Mouse (Mus musculus): ENCODE data around the gene Dixdc1. TPM values are rescaled to one million over a fixed set of nuclear protein-coding genes. Genes with fewer than 3 reads are reported as not detected.

Dixdc1 gene
- total RNA-seq, 1 experiment from 2014 or later: 0.57 TPM

DNA sequence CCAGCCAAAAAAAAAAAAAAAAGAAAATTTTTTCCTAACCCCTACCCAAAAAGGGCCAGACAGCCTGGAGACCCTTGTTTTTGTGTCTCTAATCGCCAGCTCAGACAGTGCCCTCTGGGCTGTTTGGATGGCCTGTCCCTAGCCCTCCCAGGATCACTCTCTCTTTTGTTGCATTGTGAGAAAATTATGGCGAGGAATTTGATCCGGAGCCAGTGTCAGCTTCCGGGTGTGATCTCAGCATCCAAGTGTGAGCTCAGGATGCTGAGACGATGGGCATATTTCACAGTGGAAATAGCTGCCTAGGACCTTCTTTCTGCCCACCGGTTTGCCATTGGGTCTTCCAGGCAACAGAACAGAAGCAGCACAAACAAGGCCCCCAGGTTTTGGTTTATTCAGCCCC, 11.4 kb upstream of the Dixdc1 start:
- ATAC-seq (replicated peaks; ENCODE audit: insufficient number of reproducible peaks, low FRiP score, low TSS enrichment, poor library complexity, severe bottlenecking): no peak

DNA sequence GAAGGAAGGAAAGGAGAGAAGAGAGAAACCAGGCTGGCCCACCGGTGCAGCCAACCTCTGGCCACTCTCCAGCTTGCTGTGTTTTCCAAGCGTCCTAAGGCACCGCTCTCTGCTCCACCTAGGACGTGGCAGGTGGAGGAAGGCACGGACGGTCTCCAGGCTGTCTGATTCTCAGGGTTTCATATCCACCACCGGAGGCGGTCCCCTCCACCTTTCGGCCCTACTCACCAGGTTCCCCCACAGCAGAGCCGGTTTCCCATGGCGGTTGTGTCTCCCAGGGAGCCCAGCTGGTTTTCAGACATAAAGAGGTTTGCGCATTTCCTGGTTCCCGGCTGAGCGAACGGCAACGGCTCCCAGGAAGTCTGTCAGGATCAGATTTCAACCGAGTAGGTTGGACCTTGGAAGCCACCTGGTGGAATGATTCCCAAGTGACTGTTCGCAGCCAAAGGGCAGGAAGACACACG, 6.9 kb upstream of the Dixdc1 start, which contains the start of gene 2310030G06Rik:
Gene 2310030G06Rik (minus strand): TSS at position 323 of the 464 bp plus-strand sequence.
- no peak for ATAC-seq (replicated peaks; ENCODE audit: insufficient number of reproducible peaks, low FRiP score, low TSS enrichment, poor library complexity, severe bottlenecking)

DNA sequence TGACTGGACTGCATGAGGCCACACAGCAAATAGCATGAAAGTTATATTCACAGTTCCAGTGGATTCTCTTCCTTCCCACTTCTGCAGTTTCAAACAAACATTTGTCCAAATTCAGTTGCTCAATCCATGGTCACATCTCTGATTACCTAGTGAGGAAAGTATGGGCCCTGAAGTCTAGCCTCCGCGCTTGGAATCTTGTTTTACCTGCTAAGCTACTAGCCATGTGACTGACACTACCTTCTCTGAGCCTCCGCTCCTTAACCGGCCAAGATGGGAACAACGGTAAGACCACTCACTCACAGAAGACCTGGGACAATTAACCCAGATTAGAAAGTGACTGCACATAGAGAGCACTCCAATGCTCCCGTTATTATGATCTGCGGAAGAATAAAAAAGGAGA, 6.5 kb upstream of the Dixdc1 start:
- ATAC-seq (replicated peaks; ENCODE audit: insufficient number of reproducible peaks, low FRiP score, low TSS enrichment, poor library complexity, severe bottlenecking): no peak

GRCm38 (mm10) chr9:50742744-50743143, 3.4 kb upstream of the Dixdc1 start:
- ATAC-seq (replicated peaks; ENCODE audit: insufficient number of reproducible peaks, low FRiP score, low TSS enrichment, poor library complexity, severe bottlenecking): no peak

DNA sequence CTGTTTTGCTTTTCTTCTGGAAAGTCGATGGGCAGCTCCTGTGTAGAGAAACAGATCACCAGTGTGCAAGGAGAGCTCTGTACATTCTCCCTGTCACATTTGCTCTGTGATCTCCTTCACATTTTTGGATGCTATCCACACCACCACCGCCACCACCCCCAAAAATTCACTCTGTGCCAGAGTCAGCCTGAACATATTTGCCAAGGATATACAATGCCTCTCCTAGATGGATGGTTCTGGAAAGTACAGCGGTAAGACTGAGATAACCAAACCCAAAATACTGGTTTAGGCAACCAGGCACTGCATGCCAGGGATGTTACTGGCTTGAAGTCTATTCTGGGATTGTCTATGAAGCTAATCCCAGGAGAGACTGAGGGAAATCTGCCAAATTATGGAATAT, 2.9 kb upstream of the Dixdc1 start:
- no peak for ATAC-seq (replicated peaks; ENCODE audit: insufficient number of reproducible peaks, low FRiP score, low TSS enrichment, poor library complexity, severe bottlenecking)

DNA sequence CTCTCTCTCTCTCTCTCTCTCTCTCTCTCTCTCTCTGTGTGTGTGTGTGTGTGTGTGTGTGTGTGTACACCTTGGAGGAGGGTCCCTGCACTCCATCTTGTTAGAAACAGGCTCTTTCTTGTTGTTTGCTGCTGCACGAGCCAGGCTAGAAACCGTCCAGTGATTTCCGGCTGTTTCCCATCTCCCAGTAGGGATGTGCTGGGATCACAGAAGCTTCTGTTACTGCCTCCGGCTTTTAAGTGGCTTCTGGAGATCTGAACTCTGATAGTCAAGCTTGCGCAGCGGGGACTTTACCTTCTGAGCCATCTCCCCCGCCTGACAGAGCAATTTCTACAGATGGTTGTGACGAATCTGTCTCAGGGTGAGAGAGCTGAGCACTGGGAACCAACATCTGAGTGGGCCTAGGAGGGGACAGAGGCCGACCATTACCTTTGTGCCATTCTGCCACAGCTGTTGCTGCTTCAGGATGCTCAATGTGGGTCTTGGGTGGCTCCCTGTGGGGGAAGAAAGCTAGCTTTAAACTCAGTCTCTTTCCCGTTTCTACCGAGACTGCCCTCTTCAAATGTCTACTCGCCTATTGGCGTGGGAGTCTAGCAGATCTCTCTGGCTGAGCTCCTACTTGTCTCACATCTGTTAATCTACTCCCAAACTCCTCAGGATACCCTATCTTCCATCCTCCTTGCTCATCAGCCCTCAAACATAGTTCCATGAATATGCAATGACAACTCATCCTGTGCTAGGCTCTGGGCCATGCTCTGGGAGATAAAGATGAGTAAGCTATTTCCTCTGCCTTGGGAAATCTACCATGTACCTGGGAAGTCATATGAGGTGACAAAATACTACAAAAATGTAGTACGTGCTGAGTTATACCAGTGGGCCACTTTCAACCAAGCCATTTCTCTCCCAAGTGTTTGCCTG, 1.8 kb upstream of the Dixdc1 start:
- ATAC-seq (replicated peaks; ENCODE audit: insufficient number of reproducible peaks, low FRiP score, low TSS enrichment, poor library complexity, severe bottlenecking): no peak

- ATAC-seq (replicated peaks; ENCODE audit: insufficient number of reproducible peaks, low FRiP score, low TSS enrichment, poor library complexity, severe bottlenecking): no peak
These were observed 4.3 kb downstream of the Dixdc1 start for GRCm38 (mm10) chr9:50734989-50735388.

- no peak for ATAC-seq (replicated peaks; ENCODE audit: insufficient number of reproducible peaks, low FRiP score, low TSS enrichment, poor library complexity, severe bottlenecking)
These were observed 6.8 kb downstream of the Dixdc1 start for GRCm38 (mm10) chr9:50732560-50732959.

GRCm38 (mm10) chr9:50729600-50729999, 9.7 kb downstream of the Dixdc1 start:
- ATAC-seq (replicated peaks; ENCODE audit: insufficient number of reproducible peaks, low FRiP score, low TSS enrichment, poor library complexity, severe bottlenecking): no peak

GRCm38 (mm10) chr9:50727925-50728651, 11.2 kb downstream of the Dixdc1 start:
- ATAC-seq (replicated peaks; ENCODE audit: insufficient number of reproducible peaks, low FRiP score, low TSS enrichment, poor library complexity, severe bottlenecking): no peak

GRCm38 (mm10) chr9:50727171-50727924, 12.0 kb downstream of the Dixdc1 start:
- ATAC-seq (replicated peaks; ENCODE audit: insufficient number of reproducible peaks, low FRiP score, low TSS enrichment, poor library complexity, severe bottlenecking): no peak

- ATAC-seq (replicated peaks; ENCODE audit: insufficient number of reproducible peaks, low FRiP score, low TSS enrichment, poor library complexity, severe bottlenecking): no peak
These were observed 13.3 kb downstream of the Dixdc1 start for GRCm38 (mm10) chr9:50725921-50726590.

DNA sequence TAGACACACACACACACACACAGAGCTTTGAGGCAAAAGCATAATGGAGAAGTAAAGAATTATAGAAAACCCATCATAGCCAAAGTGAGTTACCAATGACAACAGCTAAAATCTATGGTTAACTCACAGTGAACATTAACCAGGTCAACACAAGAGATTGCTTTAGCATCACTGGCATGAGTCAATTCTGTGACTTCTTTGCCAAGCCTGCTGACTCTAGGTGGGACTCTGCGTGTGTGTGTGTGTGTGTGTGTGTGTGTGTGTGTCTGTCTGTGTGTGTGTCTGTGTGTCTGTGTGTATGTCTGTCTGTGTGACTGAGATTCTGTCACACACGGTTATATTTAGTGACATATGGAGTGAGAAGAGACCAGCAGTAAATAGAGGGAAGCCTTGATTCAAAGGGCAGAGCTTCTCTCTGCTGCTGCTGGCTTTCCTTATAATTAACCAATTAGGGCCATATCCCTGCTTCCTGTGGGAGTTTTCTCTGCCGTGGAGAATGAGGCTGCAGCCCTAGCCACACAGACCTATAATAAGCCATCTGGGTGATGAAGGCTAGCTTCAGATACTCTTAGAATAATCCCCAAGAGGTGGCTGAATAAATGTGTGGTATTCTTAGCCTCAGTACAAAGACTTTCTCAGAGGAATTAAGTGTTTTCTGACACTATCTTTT, 14.5 kb downstream of the Dixdc1 start:
- no peak for ATAC-seq (replicated peaks; ENCODE audit: insufficient number of reproducible peaks, low FRiP score, low TSS enrichment, poor library complexity, severe bottlenecking)

- no peak for ATAC-seq (replicated peaks; ENCODE audit: insufficient number of reproducible peaks, low FRiP score, low TSS enrichment, poor library complexity, severe bottlenecking)
These were observed 15.2 kb downstream of the Dixdc1 start for GRCm38 (mm10) chr9:50724147-50724546.

GRCm38 (mm10) chr9:50723406-50723805, 15.9 kb downstream of the Dixdc1 start:
- ATAC-seq (replicated peaks; ENCODE audit: insufficient number of reproducible peaks, low FRiP score, low TSS enrichment, poor library complexity, severe bottlenecking): no peak

DNA sequence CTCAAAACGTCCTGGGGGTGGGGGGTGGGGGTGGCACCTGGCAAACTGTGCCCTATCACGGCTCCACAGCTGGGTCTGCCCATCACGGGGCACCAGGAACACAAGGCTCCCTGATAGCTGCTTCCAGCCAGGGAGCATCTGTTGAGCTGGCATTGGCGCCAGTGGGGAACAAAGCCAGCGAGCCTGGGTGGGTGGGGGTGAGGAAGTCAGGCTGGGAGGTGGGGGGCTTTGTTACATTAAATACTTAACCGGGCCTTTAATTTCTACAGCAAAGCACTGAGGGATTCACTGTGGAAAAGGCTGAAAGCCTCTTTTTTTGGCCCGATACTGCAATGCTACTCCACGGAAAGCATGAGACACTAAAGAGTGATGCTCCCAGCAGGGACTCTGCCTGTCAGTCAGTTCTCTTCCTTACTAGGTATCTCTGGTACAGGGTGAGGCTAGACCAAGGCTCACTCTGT, 16.8 kb downstream of the Dixdc1 start:
- ATAC-seq (replicated peaks; ENCODE audit: insufficient number of reproducible peaks, low FRiP score, low TSS enrichment, poor library complexity, severe bottlenecking): no peak

DNA sequence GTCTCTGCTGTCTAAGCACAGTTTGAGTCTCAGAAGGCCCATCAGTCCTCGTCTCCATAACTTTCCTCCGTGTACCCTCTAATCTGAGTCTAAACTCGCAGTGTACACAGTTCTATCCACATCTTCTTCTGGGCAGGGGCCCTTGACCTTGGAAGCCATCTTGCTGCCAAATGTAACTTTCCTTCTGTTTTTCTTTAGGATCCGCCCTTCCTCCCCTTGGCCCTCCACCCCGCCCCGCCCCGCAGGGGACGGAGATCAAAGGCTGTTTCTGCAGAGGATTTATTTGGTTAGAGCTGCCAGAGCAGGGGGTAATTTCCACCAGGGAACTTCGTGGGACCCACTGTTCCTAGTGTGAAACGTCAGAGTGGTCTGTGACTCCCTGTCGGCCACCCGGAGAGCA, 18.3 kb downstream of the Dixdc1 start:
- no peak for ATAC-seq (replicated peaks; ENCODE audit: insufficient number of reproducible peaks, low FRiP score, low TSS enrichment, poor library complexity, severe bottlenecking)

GRCm38 (mm10) chr9:50718878-50719277, 20.4 kb downstream of the Dixdc1 start:
- no peak for ATAC-seq (replicated peaks; ENCODE audit: insufficient number of reproducible peaks, low FRiP score, low TSS enrichment, poor library complexity, severe bottlenecking)

Data from monocyte, adult 5-6 weeks (primary cell).